Mouse (Mus musculus): ENCODE data around the gene Esp6. TPM values are rescaled to one million over a fixed set of nuclear protein-coding genes. Genes with fewer than 3 reads are reported as not detected.

The Esp6 gene
- total and polyA plus RNA-seq, 3 experiments: not detected

DNA sequence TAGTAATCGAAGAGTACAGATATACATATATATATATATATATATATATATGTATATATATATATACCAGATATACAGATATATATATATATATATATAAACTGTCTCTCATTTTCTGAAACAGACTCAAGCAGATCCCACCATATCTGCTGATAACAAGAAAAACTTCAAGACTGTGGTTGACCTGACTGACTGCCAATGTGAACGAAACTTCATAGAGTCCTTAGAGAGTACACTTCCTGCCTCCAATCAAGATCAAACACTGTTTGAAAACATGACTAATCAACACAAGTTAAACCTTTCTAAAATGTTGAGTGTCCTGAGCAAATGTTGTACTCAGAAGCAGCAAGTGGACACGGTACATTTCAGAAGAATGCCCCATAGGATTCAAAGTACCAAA, 31.5 kb upstream of the Esp6 start:
- DNase-seq (ENCODE audit: low read depth, low spot score): peak; percentile 82
- H3K4me1 ChIP-seq (ENCODE audit: control insufficient read depth in 1 of 2, insufficient read depth in 2 of 2, low read length in 2 of 2): peaks cover 2 to 5% of the 10 kb centered on the region in 2 experiments; a peak in 3 of 4 replicates
- H3K4me3 ChIP-seq (ENCODE audit: control insufficient read depth in 1 of 2, insufficient read depth in 1 of 2, low read depth in 2 of 2, low read length in 2 of 2): no peak overlapping the region
- 0 out of 2 replicates have a peak overlapping the region, but pooled peaks have one; percentile 15 for H3K27ac ChIP-seq (ENCODE audit: control insufficient read depth, low read depth, low read length)
- H3K36me3 ChIP-seq (ENCODE audit: control insufficient read depth in 1 of 2, insufficient read depth in 2 of 2, low read length in 2 of 2): peaks cover 0 to 11% of the 10 kb centered on the region in 2 experiments; a peak in 2 of 4 replicates
- H3K9ac ChIP-seq (ENCODE audit: control insufficient read depth, low read depth, low read length, poor library complexity, severe bottlenecking): no peak overlapping the region
- H3K79me2 ChIP-seq (ENCODE audit: control insufficient read depth, insufficient read depth, low read length, poor library complexity): no peaks in the 10 kb centered on the region
- H3K27me3 ChIP-seq (ENCODE audit: control insufficient read depth in 1 of 2, insufficient read depth in 2 of 2, low read length in 2 of 2): no peaks in the 10 kb centered on the region
- no peak for TF ChIP-seq POLR2AphosphoS2 (IDR thresholded peaks at IDR 0.05; ENCODE audit: low read length)
- no peak for TF ChIP-seq SIN3A (IDR thresholded peaks at IDR 0.05; ENCODE audit: low read length)
- TF ChIP-seq GABPA (IDR thresholded peaks at IDR 0.05; ENCODE audit: low read depth, low read length): no peak
- no peak for TF ChIP-seq TBP (IDR thresholded peaks at IDR 0.05; ENCODE audit: low read depth, low read length)
- no peak for TF ChIP-seq USF2 (IDR thresholded peaks at IDR 0.05; ENCODE audit: borderline replicate concordance in 1 of 2, insufficient read depth in 1 of 2, low read depth in 1 of 2, low read length in 2 of 2)
- no peak for TF ChIP-seq ZNF384 (IDR thresholded peaks at IDR 0.05; ENCODE audit: low read depth, low read length)
- TF ChIP-seq MYB (IDR thresholded peaks at IDR 0.05; ENCODE audit: low read depth, low read length): no peak
- no peak for TF ChIP-seq ZMIZ1 (IDR thresholded peaks at IDR 0.05; ENCODE audit: low read depth, low read length)
- no peak for TF ChIP-seq NRF1 (IDR thresholded peaks at IDR 0.05; ENCODE audit: insufficient read depth, low read depth, low read length, poor library complexity, severe bottlenecking)
- peak; percentile 58 to 72 for TF ChIP-seq EP300 (IDR thresholded peaks at IDR 0.05; ENCODE audit: low read depth in 1 of 2, low read length in 2 of 2)
- TF ChIP-seq RCOR1 (IDR thresholded peaks at IDR 0.05; ENCODE audit: low read depth, low read length): peak; percentile 68
- TF ChIP-seq JUND (IDR thresholded peaks at IDR 0.05; ENCODE audit: low read depth, low read length): no peak
- no peak for TF ChIP-seq HCFC1 (IDR thresholded peaks at IDR 0.05; ENCODE audit: low read depth, low read length)
- no peak for TF ChIP-seq MAX (IDR thresholded peaks at IDR 0.05; ENCODE audit: low read length)
- no peak for TF ChIP-seq SMC3 (IDR thresholded peaks at IDR 0.05; ENCODE audit: low read depth, low read length)
- peak; percentile 49; the same call in 1 of the 2 replicates for TF ChIP-seq TCF12 (IDR thresholded peaks at IDR 0.05; ENCODE audit: low read depth, low read length)
- TF ChIP-seq KAT2A (conservative IDR thresholded peaks at IDR 0.05; ENCODE audit: low read depth, low read length): no peak
- no peak for TF ChIP-seq RAD21 (IDR thresholded peaks at IDR 0.05; ENCODE audit: low read depth, low read length)
- TF ChIP-seq MYC (IDR thresholded peaks at IDR 0.05; ENCODE audit: low read depth, low read length): no peak
- no peak for TF ChIP-seq ZKSCAN1 (IDR thresholded peaks at IDR 0.05; ENCODE audit: low read depth, low read length)
- TF ChIP-seq BHLHE40 (IDR thresholded peaks at IDR 0.05; ENCODE audit: borderline replicate concordance, low read depth, low read length): no peak
- TF ChIP-seq E2F4 (IDR thresholded peaks at IDR 0.05; ENCODE audit: borderline replicate concordance, low read depth, low read length): no peak
- peak; percentile 60 for TF ChIP-seq GATA1 (IDR thresholded peaks at IDR 0.05; ENCODE audit: low read depth, low read length)
- TF ChIP-seq NELFE (IDR thresholded peaks at IDR 0.05; ENCODE audit: low read depth, low read length): no peak
- TF ChIP-seq MXI1 (IDR thresholded peaks at IDR 0.05; ENCODE audit: low read depth, low read length): no peak
- peak; percentile 67 for TF ChIP-seq ETS1 (IDR thresholded peaks at IDR 0.05; ENCODE audit: low read depth, low read length)
- H3K9me3 ChIP-seq (replicated peaks; ENCODE audit: insufficient read depth, low read length): no peaks in the 10 kb centered on the region

All from MEL (cell line).